Mouse (Mus musculus): ENCODE measurements around the gene Ogg1. TPM values are rescaled to one million over a fixed set of nuclear protein-coding genes. Genes with fewer than 3 reads are reported as not detected.

Gene Ogg1
- polyA plus RNA-seq, 1 experiment from 2014 or later, result 15.1 TPM

GRCm38 (mm10) chr6:113351161-113351560 lies 24.4 kb downstream of the Ogg1 start:
- no peak overlapping the region for H3K4me3 ChIP-seq (ENCODE audit: low read depth, low read length)
- H3K27me3 ChIP-seq (replicated peaks; ENCODE audit: control insufficient read depth, insufficient read depth, low read length), result no peaks in the 10 kb centered on the region
- ATAC-seq (replicated peaks; ENCODE audit: low FRiP score), result no peak
- DNase-seq (ENCODE audit: low spot score), result no peak
- WGBS, result 73% methylated on average over 1 of the region's 1 CpGs
- H3K27ac ChIP-seq (ENCODE audit: low read depth, low read length), result no peak overlapping the region
- no peak overlapping the region for H3K4me2 ChIP-seq
- H3K9ac ChIP-seq (ENCODE audit: low read depth, low read length), result no peak overlapping the region
- H3K36me3 ChIP-seq (ENCODE audit: control insufficient read depth, insufficient read depth, low read length), result no peaks in the 10 kb centered on the region
- H3K4me1 ChIP-seq (replicated peaks; ENCODE audit: control insufficient read depth, insufficient read depth, low read length), result peaks cover 7% of the 10 kb centered on the region; the same call in 1 of the 2 replicates
- H3K9me3 ChIP-seq (ENCODE audit: control insufficient read depth, low read length), result no peaks in the 10 kb centered on the region

GRCm38 (mm10) chr6:113351653-113352052 lies 24.9 kb downstream of the Ogg1 start:
- WGBS, result 39% methylated on average over 10 of the region's 10 CpGs
- H3K9me3 ChIP-seq (ENCODE audit: control insufficient read depth, low read length), result no peaks in the 10 kb centered on the region
- H3K27ac ChIP-seq (ENCODE audit: low read depth, low read length), result no peak overlapping the region
- H3K4me3 ChIP-seq (ENCODE audit: low read depth, low read length), result no peak overlapping the region
- DNase-seq (ENCODE audit: low spot score) (no peak), ATAC-seq (replicated peaks; ENCODE audit: low FRiP score) (no peak)
- H3K36me3 ChIP-seq (ENCODE audit: control insufficient read depth, insufficient read depth, low read length), result no peaks in the 10 kb centered on the region
- no peaks in the 10 kb centered on the region for H3K27me3 ChIP-seq (replicated peaks; ENCODE audit: control insufficient read depth, insufficient read depth, low read length)
- H3K9ac ChIP-seq (ENCODE audit: low read depth, low read length), result no peak overlapping the region
- H3K4me1 ChIP-seq (replicated peaks; ENCODE audit: control insufficient read depth, insufficient read depth, low read length), result peaks cover 7% of the 10 kb centered on the region; the same call in 1 of the 2 replicates
- no peak overlapping the region for H3K4me2 ChIP-seq

GRCm38 (mm10) chr6:113352820-113353219 lies 26.0 kb downstream of the Ogg1 start:
- peaks cover 7% of the 10 kb centered on the region; the same call in 1 of the 2 replicates for H3K4me1 ChIP-seq (replicated peaks; ENCODE audit: control insufficient read depth, insufficient read depth, low read length)
- DNase-seq (ENCODE audit: low spot score) (no peak), ATAC-seq (replicated peaks; ENCODE audit: low FRiP score) (no peak)
- H3K9me3 ChIP-seq (ENCODE audit: control insufficient read depth, low read length), result no peaks in the 10 kb centered on the region
- 72% methylated on average over 3 of the region's 3 CpGs for WGBS
- H3K36me3 ChIP-seq (ENCODE audit: control insufficient read depth, insufficient read depth, low read length), result no peaks in the 10 kb centered on the region
- no peak overlapping the region for H3K27ac ChIP-seq (ENCODE audit: low read depth, low read length)
- H3K9ac ChIP-seq (ENCODE audit: low read depth, low read length), result no peak overlapping the region
- H3K4me3 ChIP-seq (ENCODE audit: low read depth, low read length), result no peak overlapping the region
- no peaks in the 10 kb centered on the region for H3K27me3 ChIP-seq (replicated peaks; ENCODE audit: control insufficient read depth, insufficient read depth, low read length)
- no peak overlapping the region for H3K4me2 ChIP-seq

- H3K4me2 ChIP-seq, result no peak overlapping the region
- 0 out of 2 replicates have a peak overlapping the region, but pooled peaks have one; percentile 9 for H3K9ac ChIP-seq (ENCODE audit: low read depth, low read length)
- H3K36me3 ChIP-seq (ENCODE audit: control insufficient read depth, insufficient read depth, low read length), result no peaks in the 10 kb centered on the region
- H3K4me3 ChIP-seq (ENCODE audit: low read depth, low read length), result no peak overlapping the region
- no peaks in the 10 kb centered on the region for H3K27me3 ChIP-seq (replicated peaks; ENCODE audit: control insufficient read depth, insufficient read depth, low read length)
- H3K4me1 ChIP-seq (replicated peaks; ENCODE audit: control insufficient read depth, insufficient read depth, low read length), result peaks cover 7% of the 10 kb centered on the region; the same call in 1 of the 2 replicates
- ATAC-seq (replicated peaks; ENCODE audit: low FRiP score), result no peak
- DNase-seq (ENCODE audit: low spot score), result no peak
- 61% methylated on average over 3 of the region's 3 CpGs for WGBS
- no peaks in the 10 kb centered on the region for H3K9me3 ChIP-seq (ENCODE audit: control insufficient read depth, low read length)
- no peak overlapping the region for H3K27ac ChIP-seq (ENCODE audit: low read depth, low read length)
Observed at GRCm38 (mm10) chr6:113353696-113354095, 26.9 kb downstream of the Ogg1 start.

- H3K9me3 ChIP-seq (ENCODE audit: control insufficient read depth, low read length), result no peaks in the 10 kb centered on the region
- H3K36me3 ChIP-seq (ENCODE audit: control insufficient read depth, insufficient read depth, low read length), result no peaks in the 10 kb centered on the region
- H3K9ac ChIP-seq (ENCODE audit: low read depth, low read length), result no peak overlapping the region
- no peak overlapping the region for H3K27ac ChIP-seq (ENCODE audit: low read depth, low read length)
- ATAC-seq (replicated peaks; ENCODE audit: low FRiP score) (no peak; the same call in 1 of the 2 replicates), DNase-seq (ENCODE audit: low spot score) (no peak)
- no peaks in the 10 kb centered on the region for H3K4me1 ChIP-seq (replicated peaks; ENCODE audit: control insufficient read depth, insufficient read depth, low read length)
- 72% methylated on average over 4 of the region's 4 CpGs for WGBS
- no peak overlapping the region for H3K4me3 ChIP-seq (ENCODE audit: low read depth, low read length)
- no peak overlapping the region for H3K4me2 ChIP-seq
- H3K27me3 ChIP-seq (replicated peaks; ENCODE audit: control insufficient read depth, insufficient read depth, low read length), result no peaks in the 10 kb centered on the region
Observed at GRCm38 (mm10) chr6:113361476-113361875, 34.7 kb downstream of the Ogg1 start.

GRCm38 (mm10) chr6:113362241-113362640 lies 35.5 kb downstream of the Ogg1 start:
- no peak overlapping the region for H3K4me2 ChIP-seq
- DNase-seq (ENCODE audit: low spot score) (no peak), ATAC-seq (replicated peaks; ENCODE audit: low FRiP score) (no peak)
- H3K9ac ChIP-seq (ENCODE audit: low read depth, low read length), result no peak overlapping the region
- H3K4me1 ChIP-seq (replicated peaks; ENCODE audit: control insufficient read depth, insufficient read depth, low read length), result no peaks in the 10 kb centered on the region
- no peak overlapping the region for H3K27ac ChIP-seq (ENCODE audit: low read depth, low read length)
- WGBS, result 100% methylated on average over 1 of the region's 1 CpGs
- no peaks in the 10 kb centered on the region for H3K36me3 ChIP-seq (ENCODE audit: control insufficient read depth, insufficient read depth, low read length)
- H3K4me3 ChIP-seq (ENCODE audit: low read depth, low read length), result no peak overlapping the region
- no peaks in the 10 kb centered on the region for H3K27me3 ChIP-seq (replicated peaks; ENCODE audit: control insufficient read depth, insufficient read depth, low read length)
- no peaks in the 10 kb centered on the region for H3K9me3 ChIP-seq (ENCODE audit: control insufficient read depth, low read length)

GRCm38 (mm10) chr6:113364518-113365135 lies 37.9 kb downstream of the Ogg1 start:
- Histone ChIP-seq H3K27ac (ENCODE audit: low read depth, low read length) (no peak overlapping the region), H3K9me3 (ENCODE audit: control insufficient read depth, low read length) (no peaks in the 10 kb centered on the region), H3K4me3 (ENCODE audit: low read depth, low read length) (no peak overlapping the region), H3K9ac (ENCODE audit: low read depth, low read length) (no peak overlapping the region), H3K36me3 (ENCODE audit: control insufficient read depth, insufficient read depth, low read length) (peaks cover 4% of the 10 kb centered on the region; the same call in 1 of the 2 replicates), H3K27me3 (replicated peaks; ENCODE audit: control insufficient read depth, insufficient read depth, low read length) (no peaks in the 10 kb centered on the region), H3K4me2 (no peak overlapping the region), H3K4me1 (replicated peaks; ENCODE audit: control insufficient read depth, insufficient read depth, low read length) (no peaks in the 10 kb centered on the region)
- no peak for DNase-seq (ENCODE audit: low spot score)
- no peak for ATAC-seq (replicated peaks; ENCODE audit: low FRiP score)
- 68% methylated on average over 8 of the region's 8 CpGs for WGBS

- DNase-seq (ENCODE audit: low spot score) (no peak), ATAC-seq (replicated peaks; ENCODE audit: low FRiP score) (no peak)
- Histone ChIP-seq H3K4me3 (ENCODE audit: low read depth, low read length) (no peak overlapping the region), H3K36me3 (ENCODE audit: control insufficient read depth, insufficient read depth, low read length) (peaks cover 13% of the 10 kb centered on the region; the same call in 1 of the 2 replicates), H3K9me3 (ENCODE audit: control insufficient read depth, low read length) (no peaks in the 10 kb centered on the region), H3K4me1 (replicated peaks; ENCODE audit: control insufficient read depth, insufficient read depth, low read length) (no peaks in the 10 kb centered on the region), H3K27me3 (replicated peaks; ENCODE audit: control insufficient read depth, insufficient read depth, low read length) (no peaks in the 10 kb centered on the region), H3K9ac (ENCODE audit: low read depth, low read length) (no peak overlapping the region), H3K27ac (ENCODE audit: low read depth, low read length) (no peak overlapping the region), H3K4me2 (no peak overlapping the region)
- 87% methylated on average over 6 of the region's 6 CpGs for WGBS
Observed at GRCm38 (mm10) chr6:113366639-113367038, 39.9 kb downstream of the Ogg1 start.

GRCm38 (mm10) chr6:113367574-113367973 lies 40.8 kb downstream of the Ogg1 start:
- ATAC-seq (replicated peaks; ENCODE audit: low FRiP score) (no peak), DNase-seq (ENCODE audit: low spot score) (no peak)
- Histone ChIP-seq H3K9me3 (ENCODE audit: control insufficient read depth, low read length) (no peaks in the 10 kb centered on the region), H3K27me3 (replicated peaks; ENCODE audit: control insufficient read depth, insufficient read depth, low read length) (no peaks in the 10 kb centered on the region), H3K9ac (ENCODE audit: low read depth, low read length) (no peak overlapping the region), H3K36me3 (ENCODE audit: control insufficient read depth, insufficient read depth, low read length) (peaks cover 20% of the 10 kb centered on the region), H3K4me2 (no peak overlapping the region), H3K27ac (ENCODE audit: low read depth, low read length) (no peak overlapping the region), H3K4me1 (replicated peaks; ENCODE audit: control insufficient read depth, insufficient read depth, low read length) (no peaks in the 10 kb centered on the region), H3K4me3 (ENCODE audit: low read depth, low read length) (no peak overlapping the region)
- WGBS, result 100% methylated on average over 1 of the region's 1 CpGs
